Mouse (Mus musculus) kidney, embryonic 14.5 days (tissue): Measurements from ENCODE around the gene Fhl4. TPM values are rescaled to one million over a fixed set of nuclear protein-coding genes. Genes with fewer than 3 reads are reported as not detected.

Source experiments
- polyA plus RNA-seq: library from polyadenylated mRNA; unstranded; fragments of >200 nt; fragmentation: Nextera tagmentation; extraction: Ambion mirVana; gene quantifications from 2 replicates; pipeline ENCODE4 v1.2.1, GENCODE M21; 2014

Gene Fhl4
- polyA plus RNA-seq, 1 experiment from 2014 or later: 1.6 TPM

Other genes with a start within 250 kb of the Fhl4 start
- gene Ric8b, start 184.9 kb downstream of the Fhl4 start, polyA plus RNA-seq: 15.5 and 19.3 TPM in 2 replicates
- gene Tmem263, start 132 bp upstream of the Fhl4 start, polyA plus RNA-seq: 50.8 and 75.9 TPM in 2 replicates
- gene Mterf2, start 25.5 kb upstream of the Fhl4 start, polyA plus RNA-seq: 17.9 and 19.9 TPM in 2 replicates
- gene Cry1, start 82.6 kb upstream of the Fhl4 start, polyA plus RNA-seq: 17.2 and 33.2 TPM in 2 replicates